Mouse (Mus musculus): ENCODE data around the gene Gmpr.

- TF ChIP-seq CTCF (IDR thresholded peaks at IDR 0.05; ENCODE audit: low read depth, low read length) (no peak), POLR2A (IDR thresholded peaks at IDR 0.05; ENCODE audit: borderline replicate concordance, low read depth, low read length) (no peak)
Observed at GRCm38 (mm10) chr13:45547549-45547948, 40.3 kb downstream of the Gmpr start.
